In genomic region chrX:163875932-163876331, GRCm38 (mm10) we compare ENCODE assay signal across 19 mouse cellular contexts.
"Had no signal": no experiment of that assay in that cellular context is flagged by ENCODE, and none has a peak within 500 bp of the region (broad histone marks: within the 10 kb centered on the region; RNA-seq: fewer than 3 reads in every experiment).

No protein-coding gene starts in this region.

- H3K4me2 ChIP-seq: lung, embryonic 14.5 days; midbrain, embryonic 12.5 days; neural tube, embryonic 13.5 days; neural tube, embryonic 15.5 days; stomach, embryonic 15.5 days had no signal

- H3K36me3 ChIP-seq: midbrain, embryonic 10.5 days; midbrain, embryonic 12.5 days; neural tube, embryonic 13.5 days; neural tube, embryonic 15.5 days; stomach, embryonic 15.5 days had no signal

- H3K9ac ChIP-seq: liver, embryonic 14.5 days; lung, embryonic 14.5 days; midbrain, embryonic 12.5 days; neural tube, embryonic 13.5 days; neural tube, embryonic 15.5 days; stomach, embryonic 15.5 days had no signal

- DNase-seq: lung, adult 18-20 months; lung, embryonic 14.5 days; lung, postnatal 10 days; lung, postnatal 4 days; midbrain, embryonic 14.5 days; retina, postnatal 1 day; right cerebral cortex, postnatal 14 days; spleen, adult 18-20 months; thymus, adult 18-20 months; thymus, postnatal 14 days; thymus, postnatal 36 days had no signal

- H3K27me3 ChIP-seq: stomach, embryonic 15.5 days had no signal

- H3K9me3 ChIP-seq: midbrain, embryonic 10.5 days; midbrain, embryonic 12.5 days; neural tube, embryonic 13.5 days; neural tube, embryonic 15.5 days; stomach, embryonic 15.5 days had no signal

- H3K27ac ChIP-seq: liver, embryonic 14.5 days; midbrain, embryonic 10.5 days; midbrain, embryonic 12.5 days; neural tube, embryonic 13.5 days; neural tube, embryonic 15.5 days; stomach, embryonic 15.5 days had no signal

- H3K4me1 ChIP-seq: midbrain, embryonic 10.5 days; midbrain, embryonic 12.5 days; neural tube, embryonic 13.5 days; neural tube, embryonic 15.5 days; stomach, embryonic 15.5 days had no signal

- ATAC-seq: midbrain, embryonic 16.5 days had no signal

- H3K4me3 ChIP-seq: midbrain, embryonic 10.5 days; midbrain, embryonic 12.5 days; myocyte; neural tube, embryonic 13.5 days; neural tube, embryonic 15.5 days; stomach, embryonic 15.5 days had no signal
